Mouse (Mus musculus) cerebellum, adult 11 months (tissue): ENCODE measurements around the gene Ipo13.

Experiments used
- DNase-seq: peaks from one replicate; pipeline ENCODE4 v3.0.0; 2022

Gene Ipo13

DNA sequence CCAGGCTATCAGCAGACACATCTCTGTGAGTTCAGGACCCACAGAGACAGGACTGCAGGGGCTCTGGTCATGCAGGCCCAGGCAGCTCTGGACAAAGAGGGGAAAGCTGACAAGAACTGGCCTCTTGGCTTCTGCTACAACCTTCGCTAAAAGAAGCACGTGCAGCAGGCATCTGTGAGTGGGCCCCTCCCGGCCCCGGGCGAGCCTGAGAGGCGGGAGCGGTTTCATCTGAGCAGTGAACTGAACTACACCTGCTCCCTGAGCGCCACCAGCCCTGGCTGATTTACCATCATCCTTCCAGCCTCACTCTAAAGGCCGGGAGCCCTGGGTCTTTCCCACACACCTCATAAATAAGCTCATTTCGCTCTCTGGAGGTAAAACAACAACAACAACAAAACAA lies 36.5 kb downstream of the Ipo13 start:
- DNase-seq: no peak

DNA sequence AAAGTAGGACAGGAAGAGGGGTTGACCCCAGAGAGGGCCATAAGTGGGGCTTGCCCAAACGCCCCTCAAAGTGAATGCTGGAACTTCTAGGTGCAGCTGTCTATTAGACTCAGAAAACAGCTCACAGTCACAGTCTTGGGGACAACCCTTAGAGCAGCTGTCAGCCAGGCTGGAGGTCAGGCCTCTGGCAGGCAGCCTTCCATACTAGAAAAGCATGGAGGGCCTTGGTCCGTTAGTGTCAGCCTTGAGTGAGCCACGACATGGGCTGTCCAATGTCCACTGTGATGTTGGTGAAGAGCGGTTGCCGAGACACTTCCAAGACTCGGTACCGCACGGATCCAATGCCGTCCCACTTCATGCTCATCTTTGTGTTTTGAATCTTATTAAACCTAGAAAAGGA lies 41.2 kb downstream of the Ipo13 start:
- DNase-seq: no peak

DNA sequence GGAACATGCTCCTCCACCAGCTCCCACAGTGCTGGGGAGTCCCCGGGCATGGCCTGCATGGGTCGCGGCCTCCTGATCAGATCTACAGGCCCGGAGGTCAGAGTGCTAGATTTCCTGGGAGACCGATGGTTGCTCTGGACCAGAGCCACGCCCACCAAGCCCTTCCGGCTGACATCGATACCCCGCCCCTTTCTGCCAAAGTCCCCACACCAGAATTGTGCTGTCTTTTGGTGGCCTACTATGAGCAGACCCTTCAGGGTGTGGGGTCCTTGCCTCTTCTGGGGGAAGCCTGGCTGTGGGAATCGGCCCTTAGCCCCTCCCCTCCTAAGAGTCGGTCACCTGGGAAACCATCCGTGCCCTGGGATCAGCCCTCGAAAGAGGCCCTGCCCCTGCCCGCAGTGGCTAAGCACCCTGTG lies 42.3 kb downstream of the Ipo13 start, which contains the start of gene Ccdc24:
Gene Ccdc24, minus strand, starts transcription at position 87 of the 416 bp plus-strand sequence.
- no peak for DNase-seq

DNA sequence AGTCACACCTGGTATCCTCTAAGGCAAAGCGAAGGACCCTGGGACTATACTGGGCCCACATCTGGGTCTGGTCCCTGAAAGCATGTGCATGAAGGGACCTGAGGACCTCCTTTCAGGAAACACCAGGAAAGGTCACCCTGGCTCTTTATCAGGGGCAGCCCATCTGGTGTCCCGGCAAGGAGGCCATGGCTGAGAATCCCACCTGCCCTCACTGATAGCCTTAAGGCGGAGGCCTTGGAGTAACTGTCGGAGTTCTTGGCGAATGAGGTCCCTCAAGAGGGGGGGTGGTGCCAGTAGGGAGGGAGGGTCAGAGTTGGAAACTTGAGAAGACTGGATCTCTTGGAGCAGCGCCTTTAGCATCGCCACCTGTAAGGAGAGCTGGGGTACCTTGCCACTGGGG lies 43.0 kb downstream of the Ipo13 start:
- DNase-seq: no peak

DNA sequence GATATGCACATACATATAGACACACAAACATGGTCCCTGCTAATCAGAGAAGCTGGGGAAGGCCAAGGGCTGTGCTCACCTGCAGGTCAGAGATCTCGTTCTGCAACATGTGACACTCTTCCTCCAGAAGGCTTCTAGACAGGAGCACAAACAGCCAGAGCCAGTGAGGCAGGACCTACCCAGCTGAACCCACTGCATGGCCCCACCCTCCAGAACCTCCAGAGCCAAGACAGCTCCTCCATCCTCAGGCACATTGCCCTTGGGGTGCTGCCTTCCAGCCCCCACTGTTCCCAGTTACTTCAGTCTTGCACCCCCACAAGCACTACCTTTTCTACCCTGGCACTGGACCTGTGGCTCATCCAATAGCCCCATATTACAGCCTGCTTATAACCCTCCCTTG lies 44.4 kb downstream of the Ipo13 start:
- DNase-seq: no peak

DNA sequence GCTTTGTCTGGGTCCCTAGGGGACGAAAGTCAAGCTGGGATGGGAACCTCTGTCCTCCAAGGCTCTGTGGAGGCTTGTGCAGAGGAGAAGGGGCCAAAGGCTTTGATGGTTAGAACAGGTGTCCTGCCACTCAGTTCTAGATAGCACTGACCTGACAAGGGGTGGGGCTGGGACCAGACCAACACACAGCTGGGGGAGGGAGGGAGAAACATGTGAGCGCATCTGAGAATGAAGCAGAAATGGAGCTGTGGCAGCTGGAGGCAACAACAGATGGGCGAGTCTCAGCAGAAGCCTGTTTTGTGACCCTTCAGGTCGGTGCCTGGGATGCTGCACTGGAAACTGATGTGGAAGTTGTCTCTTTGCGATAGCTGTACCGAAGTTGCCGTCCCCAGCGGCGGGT lies 45.5 kb downstream of the Ipo13 start:
- DNase-seq: no peak

DNA sequence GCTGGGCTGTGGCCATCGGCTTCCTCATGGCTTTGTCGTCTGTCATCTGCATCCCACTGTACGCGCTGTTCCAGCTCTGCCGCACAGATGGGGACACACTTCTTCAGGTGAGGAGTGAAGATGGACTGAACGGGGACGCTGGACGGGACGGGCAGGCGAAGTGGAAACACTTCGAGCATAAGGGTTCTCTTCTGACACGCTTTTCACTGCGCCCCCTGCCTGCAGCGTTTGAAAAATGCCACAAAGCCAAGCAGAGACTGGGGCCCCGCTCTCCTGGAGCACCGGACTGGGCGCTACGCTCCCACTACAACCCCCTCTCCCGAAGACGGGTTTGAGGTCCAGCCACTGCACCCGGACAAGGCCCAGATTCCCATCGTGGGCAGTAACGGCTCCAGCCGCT lies 47.0 kb downstream of the Ipo13 start:
- DNase-seq: no peak

DNA sequence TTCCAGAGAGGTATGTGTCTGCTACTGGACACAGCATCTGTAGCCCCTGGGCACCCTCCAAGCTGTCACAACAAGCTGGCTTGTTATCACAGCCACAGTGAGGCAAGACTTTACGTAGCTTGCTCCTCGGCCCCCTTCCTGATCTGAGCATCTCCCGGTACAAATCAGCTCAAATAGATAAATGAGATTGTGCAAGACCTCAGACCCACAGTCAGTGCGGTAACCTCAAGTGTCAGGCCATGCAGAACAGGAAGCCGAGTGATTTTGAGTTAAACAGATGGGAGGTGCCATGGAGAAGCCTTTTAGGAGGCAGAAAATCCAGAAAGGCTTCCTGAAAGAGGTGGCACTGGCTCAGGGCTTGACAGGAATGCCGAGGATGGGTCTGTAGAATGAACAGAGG lies 47.8 kb downstream of the Ipo13 start:
- no peak for DNase-seq

DNA sequence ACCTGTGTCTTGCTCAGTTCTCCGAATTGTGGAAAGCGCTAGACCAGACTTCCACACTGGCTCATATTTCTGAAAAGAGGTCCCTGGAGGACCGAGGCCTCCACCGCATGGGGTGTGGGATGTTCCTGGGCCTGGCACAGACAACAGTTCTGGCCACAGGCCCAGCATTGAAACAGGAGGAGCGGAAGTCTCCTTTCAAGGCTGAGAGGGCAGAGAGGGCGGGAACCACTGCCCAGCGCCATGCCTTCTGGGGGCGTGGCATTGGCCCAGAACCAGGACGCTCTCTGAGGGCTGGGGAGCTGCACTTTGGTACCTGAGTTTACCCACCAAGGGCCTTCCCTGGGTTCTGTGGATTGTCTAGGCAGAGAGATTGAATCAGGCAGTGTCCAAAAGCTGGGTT lies 48.7 kb downstream of the Ipo13 start:
- no peak for DNase-seq

DNA sequence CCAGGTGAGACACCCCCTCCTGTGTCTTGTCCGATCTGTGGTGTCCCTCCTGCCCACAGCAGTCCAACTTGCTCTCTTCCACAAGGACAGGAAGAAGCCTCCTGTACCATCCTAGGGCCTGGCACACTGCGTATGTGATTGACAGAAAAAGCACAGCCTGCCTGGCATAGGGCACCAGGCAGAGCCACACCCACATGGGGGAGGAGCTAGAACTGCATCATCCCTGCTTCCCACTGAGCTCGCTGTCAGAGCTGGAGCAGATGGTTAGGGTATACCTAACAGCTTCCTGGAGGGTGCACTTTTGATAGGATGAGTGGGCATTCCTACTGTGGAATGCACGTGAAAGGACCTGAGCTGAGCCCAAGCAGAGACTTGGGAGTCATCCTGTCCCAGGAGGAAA lies 52.0 kb downstream of the Ipo13 start:
- no peak for DNase-seq

DNA sequence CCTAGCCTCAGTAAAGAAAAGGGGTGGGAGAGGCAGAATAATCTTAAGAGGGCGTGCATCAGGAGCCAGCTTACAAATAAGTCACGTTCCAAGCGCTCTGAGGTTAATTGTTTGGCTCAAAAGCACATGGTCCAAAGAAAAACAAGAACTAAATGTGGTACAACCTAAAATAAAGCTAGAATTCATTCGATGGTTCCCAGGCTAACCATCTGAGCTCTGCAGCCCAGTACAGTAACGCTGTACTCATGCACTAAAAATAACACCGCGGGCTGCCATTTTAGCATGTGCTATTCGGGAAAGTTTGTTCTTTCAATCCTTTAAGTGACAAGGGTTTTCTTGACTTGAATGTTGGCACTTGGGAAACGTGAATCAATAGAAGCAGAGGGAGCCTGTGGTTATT lies 54.2 kb downstream of the Ipo13 start:
- no peak for DNase-seq

DNA sequence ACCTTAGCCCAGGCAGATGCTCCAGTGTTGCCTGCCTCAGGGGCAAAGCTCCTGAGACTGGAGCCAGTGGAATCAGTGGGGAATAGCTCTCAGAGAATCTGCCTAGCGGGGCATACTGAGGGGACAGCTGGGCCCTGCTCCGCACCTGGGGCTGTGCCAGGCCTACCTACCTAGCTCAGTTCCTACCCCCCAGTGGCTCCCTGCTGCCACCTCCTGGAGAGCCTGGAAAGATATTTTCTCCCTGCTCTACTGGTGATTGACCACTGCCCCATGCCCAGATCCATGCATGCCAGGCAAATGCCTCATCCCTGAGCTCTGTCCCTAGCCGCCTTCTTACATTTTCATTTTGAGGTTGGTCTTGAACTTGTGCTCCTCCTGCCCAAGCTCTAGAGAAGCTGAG lies 56.0 kb downstream of the Ipo13 start:
- DNase-seq: peak; percentile 55

DNA sequence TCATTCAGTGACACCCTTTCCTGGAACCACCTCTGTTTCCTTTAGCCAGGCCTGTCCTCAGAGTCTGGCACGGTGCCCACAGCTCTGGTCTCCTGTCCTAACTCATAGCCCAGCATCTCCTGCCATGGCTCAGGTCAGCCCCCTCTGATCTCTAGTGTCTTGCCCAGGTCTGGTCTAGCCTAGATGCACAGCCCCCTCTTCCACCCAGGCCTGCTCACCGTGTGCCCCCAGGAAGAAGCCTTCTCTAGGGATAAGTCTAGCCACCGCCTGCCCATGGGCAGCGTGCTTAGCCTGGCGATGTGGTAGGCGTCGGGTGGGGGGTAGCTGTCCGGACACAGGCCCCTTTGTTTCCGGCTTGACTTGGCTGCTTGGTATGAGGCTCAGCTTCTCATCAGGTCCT lies 59.7 kb downstream of the Ipo13 start:
- no peak for DNase-seq

DNA sequence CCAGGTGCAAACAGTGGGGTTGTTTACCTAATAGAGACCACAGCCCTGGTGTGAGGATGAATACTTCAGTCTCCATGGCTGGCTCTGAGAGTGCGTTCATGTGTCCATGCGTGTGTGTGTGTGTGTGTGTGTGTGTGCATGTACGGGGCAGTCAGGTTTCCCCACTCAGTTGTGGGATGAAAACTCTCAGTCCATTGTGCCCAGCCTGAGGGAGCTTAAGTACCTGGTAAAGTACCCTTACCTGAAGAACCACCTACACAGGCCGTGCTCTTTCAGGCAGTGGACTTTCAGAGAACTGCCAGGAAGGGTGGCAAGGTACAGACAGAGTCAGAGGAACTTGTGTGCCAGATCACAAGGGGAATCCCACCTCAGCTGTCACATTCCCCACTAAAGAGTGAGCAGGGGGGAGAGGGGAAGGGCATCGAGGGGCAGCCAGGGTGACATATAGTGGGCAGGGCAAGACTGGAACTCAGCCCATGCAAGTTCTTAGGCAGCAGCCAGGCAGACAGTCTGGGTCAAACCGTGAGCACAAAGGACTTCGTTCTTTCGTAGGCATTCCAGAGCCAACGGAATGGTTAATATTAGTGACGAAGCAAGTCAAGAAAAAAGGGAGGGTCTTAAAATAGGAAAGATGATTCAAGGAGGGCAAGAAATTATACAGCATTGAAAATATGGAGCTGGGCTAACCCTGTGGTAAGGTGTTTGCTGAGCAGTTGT lies 62.5 kb downstream of the Ipo13 start:
- DNase-seq: no peak

DNA sequence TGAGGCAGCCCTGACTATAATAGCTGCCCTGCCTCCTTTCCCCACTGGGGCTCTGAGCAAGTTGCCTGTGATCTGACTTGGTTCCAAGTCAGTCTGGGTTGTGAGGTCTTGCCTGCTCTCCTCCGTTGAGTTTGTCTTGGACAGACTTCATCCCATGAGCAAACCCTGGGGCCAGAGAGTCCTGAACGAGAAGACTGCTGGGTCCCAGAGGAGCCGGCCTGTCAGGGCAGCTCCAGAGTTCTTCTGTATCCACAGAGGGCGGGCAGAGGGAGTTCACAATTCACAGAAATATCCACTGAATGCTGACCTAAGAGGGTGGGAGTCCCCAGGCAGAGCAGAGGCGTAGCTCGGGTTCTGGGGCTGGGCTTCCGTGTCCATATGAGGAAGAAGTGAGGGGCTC lies 63.9 kb downstream of the Ipo13 start:
- no peak for DNase-seq

DNA sequence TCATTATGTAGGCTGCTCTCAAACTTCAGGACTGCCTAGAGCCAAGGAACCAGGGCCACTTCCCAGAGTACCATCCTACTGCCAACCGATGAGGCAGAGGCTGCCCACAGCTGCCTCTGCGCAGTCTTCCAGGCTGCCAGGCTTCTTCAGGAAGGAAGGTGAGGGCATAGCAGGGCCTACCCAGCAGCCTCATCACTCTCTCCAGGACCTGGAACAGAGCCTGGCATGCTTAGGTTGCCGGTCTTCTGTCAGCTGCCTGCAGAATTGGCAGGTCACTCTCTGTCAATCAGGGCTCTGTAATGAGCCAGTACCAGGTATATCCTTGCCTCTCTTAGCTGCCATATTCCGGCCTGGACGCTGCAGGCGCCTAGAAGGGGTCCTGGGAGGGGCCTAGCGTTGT lies 64.6 kb downstream of the Ipo13 start:
- DNase-seq: no peak

DNA sequence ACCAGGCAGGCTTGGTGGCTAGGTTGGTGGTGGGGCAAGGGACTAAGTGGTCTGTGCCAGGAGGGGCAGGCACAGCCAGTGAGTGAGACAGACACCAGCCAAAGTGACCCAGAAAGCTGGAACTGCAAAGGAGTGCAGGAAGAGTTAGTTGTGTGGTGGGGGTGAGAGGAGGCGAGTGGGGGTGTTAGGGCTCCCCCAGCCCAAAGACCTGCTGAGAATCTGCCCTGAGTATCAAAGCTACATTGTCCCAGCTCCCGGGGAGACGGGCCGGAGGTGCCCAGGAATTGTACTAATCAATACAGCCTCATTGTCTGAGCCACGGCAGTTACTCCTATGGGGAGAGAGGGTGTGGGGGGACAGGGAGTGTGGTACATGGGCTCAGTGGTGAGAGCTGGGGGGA lies 65.3 kb downstream of the Ipo13 start:
- DNase-seq: no peak

DNA sequence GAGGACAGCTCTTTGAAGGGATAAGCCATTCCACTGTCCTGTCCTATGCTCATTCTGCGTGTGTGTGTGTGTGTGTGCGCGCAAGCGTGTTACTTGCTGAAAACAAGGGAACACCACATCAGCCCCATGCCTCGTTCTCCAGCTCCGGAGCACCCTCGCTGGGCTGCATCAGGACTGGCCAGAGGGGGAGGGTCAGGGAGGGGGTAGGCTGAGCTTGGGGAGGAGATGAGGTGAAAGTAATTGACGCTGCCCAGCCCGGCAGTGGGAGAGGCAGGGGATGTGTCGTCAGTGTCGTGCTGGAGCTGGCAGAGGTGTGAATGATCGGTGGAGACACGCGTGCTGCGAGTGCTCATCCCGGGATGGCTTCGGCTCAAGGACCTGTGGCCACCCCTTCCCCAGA lies 65.7 kb downstream of the Ipo13 start:
- no peak for DNase-seq

DNA sequence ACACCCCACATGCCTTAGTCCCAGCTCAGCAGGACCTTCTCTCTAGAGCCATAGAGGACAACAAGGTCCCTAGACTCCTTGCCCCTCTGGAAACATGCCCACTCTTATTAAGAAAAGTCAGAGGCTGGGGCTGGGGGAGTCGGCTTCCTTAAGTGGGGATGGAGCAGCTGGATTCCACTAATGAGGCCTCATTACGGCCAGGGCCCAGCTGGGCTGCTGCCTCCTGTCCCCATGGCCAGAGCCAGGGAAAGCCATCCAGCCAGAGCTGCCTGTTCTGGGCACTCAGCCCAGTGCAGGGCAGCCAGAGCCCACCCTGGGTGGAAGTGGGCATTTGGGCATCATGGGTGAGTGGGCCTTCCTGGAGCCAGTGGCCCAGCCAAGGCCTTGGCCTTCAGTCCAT lies 67.8 kb downstream of the Ipo13 start:
- DNase-seq: no peak

DNA sequence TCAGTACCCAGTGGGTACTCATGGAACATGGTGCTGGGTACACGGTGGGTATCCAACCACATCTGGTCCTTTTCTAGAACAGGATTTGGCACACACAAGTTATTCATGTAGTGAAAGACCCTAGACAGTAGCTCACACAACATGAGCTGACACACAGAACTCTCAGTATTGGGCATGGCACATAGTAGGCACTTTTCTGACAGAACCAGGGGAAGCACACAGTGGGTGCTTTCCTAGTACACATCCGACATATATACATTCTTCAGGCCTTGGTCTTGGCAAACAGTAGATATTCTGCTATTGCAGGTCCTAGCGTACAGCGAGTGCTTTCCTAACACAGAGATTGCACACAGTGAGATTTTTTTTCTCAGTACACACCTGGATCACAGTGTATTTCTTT lies 68.5 kb downstream of the Ipo13 start:
- no peak for DNase-seq

DNA sequence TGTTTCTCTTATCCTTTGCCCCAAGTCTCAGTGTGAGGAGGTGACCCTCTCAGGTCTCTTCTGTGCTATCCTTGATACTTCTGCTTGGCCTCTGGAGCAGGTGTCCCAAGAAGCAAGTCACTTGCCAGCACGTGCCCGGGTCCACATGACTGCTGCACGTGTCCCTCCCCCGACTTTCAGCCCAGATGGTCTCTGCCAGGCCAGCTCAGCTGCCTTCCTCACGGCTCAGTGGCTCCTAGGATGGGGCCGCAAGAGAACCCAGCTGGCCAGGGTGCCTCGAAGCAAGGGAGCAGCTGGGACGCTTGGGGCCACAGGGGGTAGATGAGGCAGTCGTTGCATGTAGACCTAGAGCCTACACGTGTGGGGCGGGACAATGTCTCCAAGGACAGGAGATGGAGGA lies 69.5 kb downstream of the Ipo13 start:
- DNase-seq: no peak
